Comparison of ENCODE assay signal across 8 mouse cellular contexts in genomic region chr19:53362967-53363366, GRCm38 (mm10). TPM values are rescaled to one million over a fixed set of nuclear protein-coding genes. Genes with fewer than 3 reads are reported as not detected.
A peak's percentile ranks its signal among the peaks of the same experiment; 100 is the strongest.
DNase-seq lines count a peak whose midpoint lies in the region.

No protein-coding gene starts in this region.

- intact Hi-C loops in gastrocnemius, postnatal 14 days (cut with DNase I; ENCODE audit: low total_unique reads), result no loop called here

- DNase-seq in kidney, postnatal 25 days, result peak; percentile 44 to 60
- DNase-seq in kidney, postnatal 10 days, result no peak
- DNase-seq in ES-CJ7 (ENCODE audit: low read depth, low spot score) (peak; percentile 77), adipocyte (ENCODE audit: low spot score) (no peak)
- peak; percentile 57 for DNase-seq in c-Kit-negative CD71-positive TER-119-positive erythroid progenitor cells, embryonic 14.5 days (ENCODE audit: low read depth, low spot score)
- peak; percentile 55 for DNase-seq in lung, postnatal 10 days
- DNase-seq in urinary bladder, postnatal 10 days (ENCODE audit: low spot score), result no peak
- DNase-seq in gastrocnemius, postnatal 14 days, result no peak

RNA-seq across cellular contexts. Expression of gene Gm10197, which starts 8.6 kb away (rescaled TPM):
- not detected for total RNA-seq in gastrocnemius, postnatal 14 days (2021)

RNA-seq across cellular contexts. Expression of gene Smndc1, which starts 27.4 kb away (rescaled TPM):
- 10 to 100 TPM; 24.3 to 26.6 TPM for total RNA-seq in gastrocnemius, postnatal 14 days (2021)

RNA-seq across cellular contexts. Expression of gene Mxi1, which starts 52.6 kb away (rescaled TPM):
- 10 to 100 TPM; 30.5 to 31.5 TPM for total RNA-seq in gastrocnemius, postnatal 14 days (2021)

Comparison
In these comparisons a context has a peak if more than half of its experiments do, and no peak if none do; other contexts are left out.
1. DNase-seq: peak in kidney, postnatal 25 days (2 of 2), ES-CJ7 (single experiment), c-Kit-negative CD71-positive TER-119-positive erythroid progenitor cells, embryonic 14.5 days (single experiment) and lung, postnatal 10 days (single experiment); none in kidney, postnatal 10 days (single experiment), urinary bladder, postnatal 10 days (single experiment), adipocyte (single experiment) and gastrocnemius, postnatal 14 days (single experiment).